Mouse (Mus musculus) heart, adult 11 months (tissue): ENCODE data around the gene Lrcol1.
A peak's percentile ranks its signal among the peaks of the same experiment; 100 is the strongest.

Experiments used
- DNase-seq: peaks from one replicate; pipeline ENCODE4 v3.0.0; 2022

Lrcol1 gene

DNA sequence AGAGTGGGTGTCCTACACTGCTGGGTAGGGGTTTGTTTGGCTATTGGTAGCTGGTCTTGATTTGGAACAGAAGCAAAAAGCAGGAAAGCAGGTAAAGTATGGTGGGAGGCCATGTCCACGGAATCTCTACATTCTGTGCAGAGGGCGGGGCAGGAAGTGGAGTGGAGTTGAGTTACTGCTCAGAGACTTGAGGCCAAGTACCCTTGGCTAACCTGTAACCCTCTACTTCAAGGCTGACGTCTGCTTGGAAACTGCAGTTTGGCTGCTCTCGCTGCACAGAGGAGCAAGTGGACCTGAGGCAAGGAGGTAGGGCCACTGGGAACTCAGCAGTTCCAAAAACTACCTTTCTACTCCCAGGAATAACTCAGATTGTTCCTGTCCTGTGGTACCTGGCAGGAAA, at the start of gene Lrcol1:
TSS of gene Lrcol1 (plus strand) at position 207 of the 400 bp plus-strand sequence.
- no peak for DNase-seq

DNA sequence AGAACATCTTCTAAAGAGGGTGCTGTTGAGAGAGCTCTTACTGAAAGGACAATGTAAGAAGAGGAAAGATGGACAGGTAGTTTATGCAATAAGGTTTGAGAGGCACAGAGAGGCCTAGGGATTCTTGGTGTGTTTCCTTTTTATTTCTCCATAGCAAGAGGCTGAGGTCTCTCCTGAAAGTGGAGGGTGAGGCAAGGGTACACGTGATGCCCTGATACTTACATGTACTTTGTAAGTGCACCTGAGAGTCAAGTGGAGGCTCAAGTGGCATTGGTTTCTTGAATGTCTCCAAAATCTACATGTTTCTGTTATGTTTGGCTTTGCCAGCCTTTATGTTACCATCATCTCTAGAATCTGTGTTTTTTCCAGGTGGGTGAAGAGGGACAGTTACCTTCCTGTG, 47.9 kb upstream of the Lrcol1 start:
- no peak for DNase-seq

DNA sequence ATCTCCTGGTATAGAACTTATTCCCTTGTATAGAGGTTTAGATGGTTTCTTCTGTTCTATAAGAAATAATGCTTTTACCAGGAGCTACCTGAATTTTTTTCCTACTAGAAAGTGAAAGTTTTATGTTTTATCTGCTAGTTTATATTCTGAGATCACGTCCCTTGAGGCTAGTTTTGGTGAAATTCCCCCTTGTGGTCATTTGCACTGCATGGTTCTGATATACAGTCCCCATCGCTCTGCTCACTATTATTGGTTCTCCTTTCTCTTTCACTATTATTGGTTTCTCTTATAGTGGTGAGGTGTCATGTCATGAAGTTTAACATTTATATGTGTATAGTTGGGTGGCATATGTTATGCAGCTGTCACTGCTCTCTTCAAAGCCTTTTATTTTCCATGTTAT, 43.9 kb upstream of the Lrcol1 start:
- no peak for DNase-seq

DNA sequence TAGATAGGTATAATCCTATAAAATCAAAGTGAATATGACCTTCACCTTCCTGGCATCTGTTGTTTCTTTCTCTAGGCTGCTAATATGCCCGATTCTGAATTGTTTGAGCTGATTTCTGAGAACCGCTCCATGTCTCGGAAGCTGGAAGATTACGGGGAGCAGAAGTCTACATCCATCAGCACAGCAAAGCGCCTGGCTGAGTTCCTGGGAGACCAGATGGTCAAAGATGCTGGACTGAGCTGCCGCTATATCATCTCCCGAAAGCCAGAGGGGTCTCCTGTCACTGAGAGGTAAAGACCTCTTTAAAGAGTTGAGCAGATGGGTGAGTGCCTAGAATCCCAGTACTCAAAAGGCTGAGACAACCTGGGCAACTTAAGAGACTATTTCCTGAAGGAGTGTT, 35.7 kb upstream of the Lrcol1 start:
- no peak for DNase-seq

DNA sequence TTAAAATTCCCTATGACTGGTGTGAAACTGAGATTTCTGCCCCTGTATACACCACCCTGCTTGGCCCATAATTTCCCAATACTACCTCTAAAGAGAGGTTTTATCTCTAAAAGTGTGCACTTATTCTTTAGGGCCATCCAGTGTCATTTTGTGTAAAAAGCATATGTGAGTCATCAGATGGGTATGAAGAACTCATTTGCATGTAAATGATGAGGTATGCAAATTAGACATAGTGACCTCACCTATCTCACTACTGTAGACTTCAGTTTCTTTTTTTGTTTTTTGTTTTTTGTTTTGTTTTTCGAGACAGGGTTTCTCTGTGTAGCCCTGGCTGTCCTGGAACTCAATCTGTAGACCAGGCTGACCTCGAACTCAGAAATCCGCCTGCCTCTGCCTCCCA, 31.4 kb upstream of the Lrcol1 start:
- DNase-seq = no peak

DNA sequence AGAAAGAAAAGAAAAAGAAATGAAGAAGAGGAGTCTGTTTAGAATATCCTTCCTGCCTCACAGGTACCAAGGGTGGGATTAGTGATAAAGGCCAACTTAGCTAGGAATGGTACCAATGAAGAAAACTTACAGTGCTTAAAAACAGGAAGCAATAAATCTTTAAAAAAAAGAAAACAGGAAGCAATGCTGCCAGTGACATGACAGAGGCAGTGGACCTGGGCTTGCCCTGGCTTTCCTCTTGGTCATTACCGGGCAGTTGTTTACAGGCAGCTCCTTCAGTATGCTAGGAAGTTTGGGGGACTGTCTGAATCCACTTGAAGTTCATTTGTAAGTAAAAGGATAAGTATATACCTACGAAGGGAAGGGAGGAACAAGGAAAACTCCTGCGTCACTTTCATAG, 14.0 kb upstream of the Lrcol1 start:
- no peak for DNase-seq

DNA sequence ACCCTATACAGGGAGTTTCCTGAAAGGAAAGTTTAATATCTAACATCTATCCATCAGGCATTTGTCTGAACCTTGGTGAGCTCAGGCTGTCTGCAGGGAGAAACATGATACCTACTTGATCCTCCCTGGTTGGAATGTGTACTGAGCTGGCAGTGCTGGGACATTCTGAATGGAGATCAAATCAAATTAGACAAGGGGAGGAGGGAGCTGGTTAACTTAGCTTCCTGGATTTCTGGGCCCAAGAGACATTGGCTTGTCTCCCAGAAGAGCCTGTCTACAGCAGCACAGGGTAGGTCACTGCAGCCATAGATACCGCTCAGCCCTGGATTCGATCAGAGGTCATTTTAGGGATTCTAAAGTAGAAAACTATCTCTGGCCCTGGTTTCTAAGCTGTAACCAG, 5.7 kb upstream of the Lrcol1 start:
- DNase-seq = peak; percentile 90

DNA sequence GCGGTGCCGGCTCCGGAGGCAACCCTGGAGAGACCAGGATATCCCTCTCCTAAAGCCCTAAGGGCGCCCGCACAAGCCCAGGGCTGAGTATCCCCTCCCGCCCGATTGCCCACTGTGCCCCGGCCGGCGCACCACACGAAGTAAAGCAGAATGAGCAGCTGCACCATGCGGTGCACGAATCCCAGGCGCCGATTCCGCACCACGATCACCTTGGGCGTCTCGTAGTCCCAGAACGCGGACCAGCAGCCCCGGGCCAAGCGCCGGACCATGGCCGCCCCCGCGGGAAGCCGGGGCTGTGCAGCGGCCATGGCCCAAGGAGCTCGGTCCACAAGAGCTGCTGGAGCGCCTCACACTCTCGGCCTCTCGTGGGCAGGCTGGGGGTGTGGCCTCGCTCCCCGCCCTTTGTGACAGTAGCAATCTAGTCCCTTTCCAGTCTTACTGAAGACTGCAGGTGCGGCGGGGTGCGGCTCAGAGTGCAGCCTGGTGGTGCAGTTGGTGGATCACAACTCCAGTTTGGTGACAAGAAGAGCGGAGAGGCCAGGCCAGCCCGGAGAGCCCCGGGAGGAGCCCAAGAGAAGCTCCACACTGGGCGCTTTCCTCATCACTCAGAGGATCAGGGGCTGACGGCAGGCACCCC, 1.8 kb upstream of the Lrcol1 start, which contains the start of gene P2rx2:
TSS of gene P2rx2 (minus strand) at position 565 of the 637 bp plus-strand sequence.
- DNase-seq = no peak

DNA sequence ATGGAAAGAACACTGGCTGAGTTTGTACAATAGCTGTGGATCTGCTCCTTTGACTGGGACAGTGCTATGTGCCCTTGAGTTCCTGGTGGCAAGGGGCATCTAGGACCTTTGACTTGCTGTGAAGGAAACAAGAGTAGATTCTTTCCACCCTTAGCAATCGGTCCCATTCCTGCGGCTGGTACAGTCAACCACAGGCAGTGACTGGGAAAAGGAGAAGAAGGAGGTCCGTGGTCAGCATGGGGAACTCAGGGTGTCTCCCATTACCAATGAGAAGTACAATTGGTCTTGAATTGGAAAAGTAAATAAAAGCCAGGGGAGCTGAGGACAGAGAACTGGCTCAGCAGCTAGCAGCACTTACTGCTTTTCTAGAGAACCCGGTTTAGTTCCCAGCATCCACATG, 1.0 kb downstream of the Lrcol1 start:
- no peak for DNase-seq

DNA sequence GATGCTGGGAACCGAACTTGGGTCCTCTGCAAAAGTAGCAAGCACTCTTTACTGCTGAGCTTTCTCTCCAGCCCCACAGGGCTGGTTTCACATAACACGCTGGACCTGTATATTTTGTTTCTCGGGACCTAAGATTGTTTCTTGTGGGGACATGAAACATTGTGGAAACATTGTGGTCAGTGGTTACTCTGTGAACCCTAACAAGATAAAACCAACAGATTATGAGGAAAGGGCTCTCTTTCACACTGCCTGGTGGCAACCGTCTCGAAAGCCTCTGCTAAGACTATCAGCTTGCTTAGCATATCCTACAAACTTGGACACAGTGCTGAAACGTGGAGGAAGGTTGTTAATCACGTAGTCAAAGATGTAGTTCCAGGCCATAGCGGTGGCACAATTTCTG, 2.5 kb downstream of the Lrcol1 start:
- no peak for DNase-seq

DNA sequence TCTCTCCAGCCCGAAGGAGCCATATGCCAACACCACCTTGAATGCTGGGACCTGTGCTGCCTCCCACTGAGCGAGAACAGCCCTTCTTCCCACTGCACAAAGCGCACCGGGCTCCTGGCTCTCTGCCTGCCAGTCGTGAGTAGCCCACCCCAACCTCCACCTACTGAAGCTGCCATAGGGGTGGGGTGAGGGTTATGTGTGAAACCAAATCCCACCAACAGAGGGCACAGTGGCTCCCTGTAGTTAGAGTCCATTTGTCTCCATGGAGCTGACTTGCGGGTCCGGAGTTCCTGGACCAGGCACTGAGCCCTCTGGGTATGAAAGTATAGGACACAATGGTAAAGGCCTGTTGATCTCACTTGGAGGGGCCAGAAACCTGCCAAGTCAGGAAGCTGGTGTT, 10.2 kb downstream of the Lrcol1 start:
- DNase-seq = no peak

DNA sequence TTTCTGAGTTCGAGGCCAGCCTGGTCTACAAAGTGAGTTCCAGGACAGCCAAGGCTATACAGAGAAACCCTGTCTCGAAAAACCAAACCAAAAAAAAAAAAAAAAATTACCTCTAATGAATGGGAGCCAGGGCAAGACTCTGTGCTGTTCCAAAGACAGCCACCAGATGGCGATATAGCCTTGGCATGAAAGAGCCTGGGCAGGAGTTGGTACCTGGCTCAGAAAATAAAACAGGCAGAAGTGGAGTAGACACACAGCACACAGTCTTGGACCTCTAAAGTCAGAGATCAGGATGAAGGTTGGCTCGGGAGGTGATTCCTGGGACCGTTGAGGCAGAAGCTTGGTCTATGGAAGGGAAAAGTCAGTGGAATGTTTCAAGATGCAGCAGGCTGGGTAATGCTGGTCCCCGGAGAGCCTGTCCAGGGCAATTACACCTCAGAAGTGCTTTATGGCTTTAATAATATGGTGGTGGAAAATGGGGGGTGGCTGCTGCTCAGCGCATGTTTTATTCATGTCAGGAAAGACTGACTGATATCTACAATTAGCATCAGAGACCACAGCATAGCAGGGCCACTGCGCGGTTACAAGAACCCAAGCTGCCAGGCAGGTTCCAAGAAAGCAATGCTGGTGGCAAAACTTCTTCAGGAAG, 13.1 kb downstream of the Lrcol1 start:
- DNase-seq = peak; percentile 93

DNA sequence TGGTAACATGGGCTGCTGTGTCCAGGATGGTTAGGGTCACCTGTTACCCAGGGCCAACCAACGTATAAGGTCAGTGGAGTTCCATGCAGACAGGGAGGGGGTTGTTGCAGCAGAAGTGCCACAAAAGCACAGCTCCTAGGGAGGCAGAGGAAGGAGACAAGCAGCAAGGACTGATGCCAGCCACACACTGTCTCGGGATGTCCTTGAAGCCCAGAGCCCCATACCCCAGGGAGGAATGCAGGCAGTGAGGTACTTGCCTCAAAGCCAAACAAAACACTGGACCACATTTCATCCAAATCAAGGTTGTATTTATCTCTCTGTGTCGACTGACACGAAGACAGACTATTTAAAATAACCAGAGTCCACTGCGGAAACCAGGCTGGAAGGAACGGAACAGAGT, 16.9 kb downstream of the Lrcol1 start:
- DNase-seq = peak; percentile 87

DNA sequence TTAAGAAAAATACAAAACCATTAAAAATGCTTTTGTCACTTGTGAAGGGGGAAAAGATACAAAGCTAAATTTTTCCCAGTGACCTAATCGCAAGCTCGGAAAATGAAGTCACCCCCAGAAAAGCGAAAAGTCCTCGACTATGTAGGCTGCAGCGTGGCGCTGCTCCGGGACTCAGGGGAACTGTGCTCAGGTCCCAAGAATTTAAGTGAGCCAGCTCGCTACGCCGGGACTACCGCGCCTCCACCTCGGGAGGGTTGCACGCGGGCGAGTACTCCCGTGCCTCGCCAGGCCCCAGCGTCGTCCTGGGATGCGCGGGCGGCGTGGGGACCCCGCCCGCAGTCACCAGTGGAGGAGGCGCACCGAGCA, 18.3 kb downstream of the Lrcol1 start:
- DNase-seq = no peak

DNA sequence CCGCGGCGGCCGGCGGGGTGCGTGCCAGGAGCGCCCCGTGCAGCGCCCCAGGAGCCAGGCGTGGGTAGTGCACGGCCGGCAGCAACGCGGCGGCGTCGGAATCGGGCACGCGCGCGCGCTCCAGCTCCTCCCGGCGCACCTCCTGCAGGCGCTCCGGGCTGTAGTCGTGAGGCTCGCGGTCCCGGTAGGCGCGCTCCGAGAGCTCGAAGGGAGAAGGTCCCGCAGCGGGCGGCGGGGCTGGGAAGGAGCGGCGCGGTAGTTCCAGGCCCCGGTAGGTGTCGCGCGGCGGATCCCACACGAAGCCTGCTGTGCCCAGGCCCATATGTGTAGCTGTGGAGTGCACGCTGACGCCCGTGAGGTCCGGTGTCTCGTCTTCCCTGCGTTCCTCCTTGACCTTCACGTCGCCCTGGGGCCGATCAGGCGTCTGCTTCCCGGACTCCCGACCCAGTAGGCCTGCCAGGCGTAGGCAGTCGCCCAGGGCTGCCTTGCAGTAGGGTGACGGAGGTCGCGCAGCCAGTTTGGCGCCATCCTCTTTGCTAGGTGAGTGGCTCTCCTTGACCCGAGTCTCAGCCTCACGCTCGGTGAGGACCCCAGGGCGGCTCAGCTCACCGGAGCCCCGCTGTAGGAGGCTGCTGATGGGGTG, 18.8 kb downstream of the Lrcol1 start:
- DNase-seq = peak; percentile 96

DNA sequence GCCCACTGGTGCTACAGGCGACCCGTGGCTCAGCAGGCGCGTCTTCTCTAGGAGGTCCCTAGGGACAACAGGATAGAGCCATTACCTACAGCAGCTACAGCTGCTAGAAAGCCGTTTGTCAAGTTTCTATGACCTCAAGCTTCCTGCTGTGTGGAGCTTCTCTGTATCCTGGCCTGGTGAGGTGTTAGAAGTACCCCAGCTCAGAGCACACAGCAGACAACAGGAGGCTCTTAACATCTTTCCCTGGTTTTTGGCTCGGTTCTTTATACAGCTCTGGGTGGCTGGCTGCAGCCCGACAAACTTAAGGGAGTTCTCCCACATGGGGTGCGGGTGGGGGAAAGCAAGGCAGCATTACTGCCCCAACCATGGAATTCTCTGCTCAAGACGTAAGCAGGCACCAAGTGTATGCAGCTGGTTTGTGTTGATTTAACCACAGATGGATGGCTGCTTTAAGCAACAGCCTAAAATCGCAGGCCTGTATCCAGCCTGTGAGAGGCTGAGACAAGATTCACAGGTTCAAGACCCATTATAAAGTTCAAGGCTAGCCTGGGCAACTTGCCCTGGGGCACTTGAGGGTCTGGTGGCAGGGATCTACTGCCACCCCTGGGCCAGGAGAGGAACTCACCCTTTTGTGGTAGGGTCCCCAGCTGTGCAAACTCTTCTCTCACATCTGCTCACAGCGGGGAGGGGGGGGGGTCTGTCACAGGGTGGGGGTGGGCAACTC, 19.5 kb downstream of the Lrcol1 start:
- DNase-seq = no peak

DNA sequence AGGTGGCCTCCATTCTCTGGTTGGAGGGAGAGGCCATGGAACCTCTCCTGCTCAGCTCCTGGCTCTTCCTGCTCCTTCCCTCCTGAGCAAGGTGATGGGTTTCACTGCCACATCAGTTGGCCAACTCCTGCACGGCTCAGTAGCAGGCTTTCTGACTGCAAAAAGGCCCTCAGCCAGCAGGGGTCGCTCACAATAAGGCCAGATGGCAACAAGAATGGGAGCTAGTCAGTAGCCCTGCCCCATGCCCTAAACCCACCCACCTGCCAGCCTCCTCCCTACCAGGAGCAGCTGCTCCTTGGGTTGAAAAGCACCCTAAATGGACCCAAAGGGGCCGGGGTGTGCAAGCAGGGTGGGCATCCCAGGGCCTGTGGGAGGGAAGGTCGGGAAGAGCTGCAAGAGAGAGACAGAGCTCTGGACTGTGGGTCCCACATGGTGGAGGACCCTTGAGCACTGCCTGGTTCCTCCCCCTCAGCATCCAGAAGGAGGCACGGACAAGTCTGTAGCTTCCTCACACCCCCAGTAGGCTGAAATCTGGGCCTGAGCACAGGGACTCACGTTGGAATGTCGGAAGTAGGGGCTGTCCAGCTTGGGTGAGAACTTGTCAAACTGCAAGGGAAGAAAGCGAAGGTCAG, 32.4 kb downstream of the Lrcol1 start:
- DNase-seq = peak; percentile 94

DNA sequence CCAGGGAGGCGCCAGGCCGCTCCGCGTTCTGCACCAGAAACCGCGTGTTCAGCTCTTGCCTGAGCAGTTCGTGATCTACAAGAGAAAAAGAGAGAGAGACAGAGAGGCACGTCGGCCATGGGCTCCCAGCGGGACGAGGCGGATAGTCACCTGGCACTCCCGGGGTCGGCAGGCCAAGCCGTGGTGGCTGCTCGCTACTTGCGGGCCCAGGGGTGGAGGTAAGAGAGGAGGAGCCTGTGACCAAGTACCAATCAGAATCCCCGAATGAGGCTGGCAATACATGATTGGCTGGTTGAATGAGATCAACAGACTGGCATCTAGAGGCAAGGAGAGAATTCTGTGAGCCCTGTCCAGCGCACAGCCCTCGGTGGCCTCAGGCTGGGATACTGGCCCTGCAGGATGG, 33.7 kb downstream of the Lrcol1 start:
- DNase-seq = peak; percentile 90

DNA sequence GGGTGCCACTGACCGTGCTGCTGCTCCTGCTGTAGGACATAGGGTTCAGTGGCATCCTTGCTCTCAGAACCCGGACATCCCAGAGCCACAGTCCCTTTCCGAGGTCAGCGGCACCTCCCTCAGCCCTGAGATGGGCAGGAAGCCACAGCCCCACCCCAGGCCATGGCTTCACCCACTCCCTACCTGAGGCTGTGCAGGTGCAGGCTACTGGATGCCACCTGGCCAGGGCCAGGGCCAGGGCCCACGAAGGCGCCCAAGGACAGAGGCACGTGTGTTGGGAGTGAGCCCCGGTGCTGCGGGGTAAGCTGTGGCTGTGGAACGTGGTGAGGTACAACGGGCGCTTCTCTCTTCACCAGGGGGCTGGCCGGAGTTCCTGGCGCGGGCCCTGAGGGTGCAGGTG, 34.6 kb downstream of the Lrcol1 start:
- DNase-seq = peak; percentile 90

DNA sequence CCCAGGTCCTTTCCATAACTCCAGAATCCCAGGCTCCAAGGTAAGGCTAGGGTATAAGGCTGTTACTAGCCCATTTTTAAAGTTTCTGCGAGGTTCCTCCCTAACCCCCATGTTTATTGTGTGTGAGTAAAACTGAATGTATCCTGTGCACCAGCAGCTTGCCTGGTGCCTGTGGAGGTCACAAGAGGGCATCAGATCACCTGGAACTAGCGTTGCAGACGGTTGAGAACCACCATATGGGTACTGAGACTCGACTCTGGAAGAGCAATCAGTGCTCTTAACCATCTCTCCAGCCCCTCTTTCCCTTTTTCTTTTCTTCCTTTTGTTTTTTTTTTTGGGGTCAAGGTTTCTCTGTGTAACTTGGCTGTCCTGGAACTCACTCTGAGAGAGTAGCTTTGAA, 35.3 kb downstream of the Lrcol1 start:
- no peak for DNase-seq

DNA sequence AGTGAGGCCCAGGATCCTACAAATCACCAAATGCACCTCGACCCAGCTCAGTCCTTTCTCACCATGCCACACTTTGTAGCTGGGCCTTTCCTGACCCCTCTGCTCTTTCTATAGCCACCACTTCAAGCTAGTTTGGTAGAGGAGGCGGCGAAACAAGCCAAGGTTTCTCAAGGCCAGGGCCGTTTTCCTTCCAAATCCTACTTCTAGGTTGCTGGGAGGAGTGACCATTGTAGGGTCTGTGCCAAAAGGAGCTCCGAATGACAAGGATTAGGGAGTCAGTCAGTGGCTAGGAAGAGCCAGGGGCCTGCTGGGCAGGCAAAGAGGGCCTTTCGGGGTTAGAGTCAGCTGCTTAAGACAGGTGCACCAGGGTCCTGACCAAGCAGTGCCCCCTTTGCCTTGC, 40.0 kb downstream of the Lrcol1 start:
- no peak for DNase-seq

DNA sequence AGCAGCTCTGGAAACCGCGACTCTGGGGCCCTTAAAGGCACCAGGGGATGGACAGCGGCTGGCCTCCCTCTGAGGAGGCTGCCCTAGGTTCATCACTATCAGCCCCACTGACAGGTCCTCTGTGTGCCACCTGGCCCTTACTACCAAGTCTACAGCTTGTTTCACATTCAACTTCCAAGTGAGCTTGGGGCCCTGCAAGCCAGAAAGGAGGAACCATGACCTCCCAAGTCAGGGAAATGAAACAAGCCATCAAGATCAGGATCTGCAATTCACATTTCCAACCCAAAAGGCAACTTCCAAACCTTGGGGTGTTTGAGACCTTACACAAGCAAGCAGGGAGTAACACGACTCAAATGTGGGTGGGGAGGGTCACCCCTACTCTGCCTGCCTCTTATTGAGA, 40.7 kb downstream of the Lrcol1 start:
- no peak for DNase-seq
